Mouse (Mus musculus) olfactory bulb, adult 2 months (tissue): ENCODE measurements at regions not wholly inside any gene's neighbourhood (a gene's known extent, or its start where the extent isn't known, plus 50 kb on each side); places are given as distances from the start of the nearest gene placed in this dataset.
"Not testable (repeated sequence)": the region's sequence is repeated elsewhere in the genome, so short reads cannot be mapped to it uniquely, and the experiment has no call there.

Source experiments
- CTCF ChIP-seq: fragments of 200-500 bp; IDR thresholded peaks from 2 replicates; pipeline ENCODE4 v1.5.1; 2012; ENCODE audit warnings: low read depth, mild to moderate bottlenecking, low read length, moderate library complexity; ENCODE audit not compliant: insufficient read depth
- POLR2A ChIP-seq: fragments of 200-500 bp; IDR thresholded peaks from 2 replicates; pipeline ENCODE4 v1.6.1; 2012; ENCODE audit warnings: mild to moderate bottlenecking, low read depth, low read length, moderate library complexity; ENCODE audit not compliant: insufficient read depth

DNA sequence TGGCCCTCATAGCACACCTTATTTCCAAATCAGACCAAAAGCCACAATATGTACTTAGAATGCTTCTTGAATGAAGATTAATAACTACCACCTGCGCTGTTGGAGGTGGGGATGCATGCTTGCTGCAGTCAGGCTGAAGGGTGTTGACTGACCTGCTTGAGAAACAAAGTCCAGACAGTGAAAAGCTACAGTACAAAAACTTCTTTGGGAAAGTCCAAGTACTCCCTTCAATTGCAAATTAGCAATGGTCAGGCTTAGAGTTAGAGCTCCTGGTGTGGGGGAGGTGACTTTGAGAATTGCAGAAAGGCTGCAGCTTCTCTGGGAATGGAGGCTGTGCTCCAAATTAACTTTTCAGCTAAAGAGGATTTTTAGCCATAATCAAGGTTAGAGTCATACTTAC lies 706.6 kb upstream of the Pou3f2 start:
- TF ChIP-seq POLR2A, CTCF: not testable (repeated sequence)
